Mouse (Mus musculus) liver, embryonic 14.5 days (tissue): Measurements from ENCODE around the gene Syce2. TPM values are rescaled to one million over a fixed set of nuclear protein-coding genes. Genes with fewer than 3 reads are reported as not detected.
"Not testable (repeated sequence)": the region's sequence is repeated elsewhere in the genome, so short reads cannot be mapped to it uniquely, and the experiment has no call there.

Experiments
- ATAC-seq: fragments of 200-750 bp; cut with Nextera tagmentation; 2 replicates; pipeline ENCODE4 v1.8.0; 2017; ENCODE audit warnings: moderate number of reproducible peaks, mild to moderate bottlenecking, moderate library complexity; ENCODE audit not compliant: insufficient read depth
- DNase-seq, 3 experiments: peaks; one replicate each; pipeline ENCODE4 v3.0.0-alpha.2; 2012 to 2013; ENCODE audit warnings: low read depth in 3 of 3, low spot score in 3 of 3
- H3K27ac ChIP-seq: fragments of 300-500 bp; sonication (generic); 2 replicates; pipeline ENCODE4 v1.5.1; 2014; ENCODE audit warnings: moderate library complexity, mild to moderate bottlenecking, control low read depth, inconsistent platforms
- H3K27me3 ChIP-seq: fragments of 300-500 bp; sonication (generic); 2 replicates; pipeline ENCODE4 v1.6.1; 2014; ENCODE audit warnings: mild to moderate bottlenecking, low read length, moderate library complexity; ENCODE audit not compliant: control insufficient read depth, insufficient read depth
- H3K36me3 ChIP-seq: fragments of 300-500 bp; sonication (generic); replicated peaks from 2 replicates; pipeline ENCODE4 v1.6.1; 2014; ENCODE audit warnings: low read depth; ENCODE audit not compliant: control insufficient read depth, insufficient read depth
- H3K4me1 ChIP-seq, 2 experiments: fragments of 200-500 bp in 1 of 2; fragments of 300-500 bp in 1 of 2; sonication (generic) in 1 of 2; replicated peaks; 2 replicates each; pipeline ENCODE4 v1.6.1; 2012 to 2014; ENCODE audit warnings: antibody characterized with exemption in 1 of 2, inconsistent platforms in 1 of 2, low read length in 1 of 2; ENCODE audit not compliant: control insufficient read depth in 2 of 2, insufficient read depth in 2 of 2
- H3K4me2 ChIP-seq: fragments of 300-500 bp; sonication (generic); 2 replicates; pipeline ENCODE4 v1.6.1; 2014; ENCODE audit warnings: low read depth, mild to moderate bottlenecking, control low read depth, moderate library complexity
- H3K4me3 ChIP-seq, 2 experiments: fragments of 200-500 bp in 1 of 2; fragments of 300-500 bp in 1 of 2; sonication (generic) in 1 of 2; 2 replicates each; pipeline ENCODE4 v1.5.1; 2012 to 2014; ENCODE audit warnings: low read depth in 2 of 2, low read length in 2 of 2, mild to moderate bottlenecking in 2 of 2, control low read depth in 1 of 2, inconsistent platforms in 1 of 2, moderate library complexity in 1 of 2; ENCODE audit not compliant: insufficient read depth in 1 of 2
- H3K9ac ChIP-seq: fragments of 300-500 bp; sonication (generic); replicated peaks from 2 replicates; pipeline ENCODE4 v1.6.1; 2014; ENCODE audit warnings: mild to moderate bottlenecking, control low read depth, moderate library complexity
- H3K9me3 ChIP-seq: fragments of 300-500 bp; sonication (generic); 2 replicates; pipeline ENCODE4 v1.6.1; 2016; ENCODE audit warnings: low read length, mixed read lengths; ENCODE audit not compliant: control insufficient read depth
- CTCF ChIP-seq: IDR thresholded peaks from 2 replicates; pipeline ENCODE4 v1.5.1; 2016; ENCODE audit warnings: antibody characterized with exemption, low read depth, control low read depth
- EP300 ChIP-seq: IDR thresholded peaks from 2 replicates; pipeline ENCODE4 v1.6.1; 2016; ENCODE audit warnings: antibody characterized with exemption, low read depth
- WGBS: fragments of 180-500 bp; shearing (Covaris S2); extraction: QIAGEN DNeasy Blood & Tissue Kit; methylation state at CpG from one replicate; pipeline ENCODE4 v1.1.7; 2014; ENCODE audit not compliant: insufficient replicate concordance; 5-methylcytosine and 5-hydroxymethylcytosine counted together
- polyA plus RNA-seq, 2 experiments: library from polyadenylated mRNA; depleted of rRNA in 1 of 2; stranded (reverse) in 1 of 2; unstranded in 1 of 2; fragments of >200 nt; fragmentation: Nextera tagmentation in 1 of 2; extraction: Ambion mirVana in 1 of 2; gene quantifications; 2 replicates each; pipeline versions ENCODE4 v1.2.1 to v1.2.3; 2012 to 2014

Gene Syce2
- polyA plus RNA-seq (2012; rRNA removed) (16.7 and 26.4 TPM in 2 replicates), polyA plus RNA-seq (2014; fragmentation: Nextera tagmentation; extraction: Ambion mirVana) (78.2 and 80.2 TPM in 2 replicates)

GRCm38 (mm10) chr8:84871376-84872308 lies at the start of gene Syce2:
TSS of gene Syce2 (plus strand) at chr8:84872111.
- WGBS, result 7% methylated on average over 45 of the region's 46 CpGs
- H3K9ac ChIP-seq, result peak within 1 kb of the TSS; percentile 78
- H3K9me3 ChIP-seq, result no peaks in the 10 kb centered on the region
- ATAC-seq (peak; percentile 77), DNase-seq (peak; percentile 67 to 68 (median 68))
- peaks cover 24% of the 10 kb centered on the region for H3K36me3 ChIP-seq
- peak within 1 kb of the TSS; percentile 100 for H3K4me2 ChIP-seq
- peak within 1 kb of the TSS; percentile 55 to 69 for H3K4me3 ChIP-seq
- TF ChIP-seq CTCF (peak; percentile 73), EP300 (no peak)
- H3K27me3 ChIP-seq, result no peaks in the 10 kb centered on the region
- peak within 1 kb of the TSS; percentile 81 for H3K27ac ChIP-seq
- H3K4me1 ChIP-seq, result peaks cover 17 to 25% of the 10 kb centered on the region in 2 experiments

DNA sequence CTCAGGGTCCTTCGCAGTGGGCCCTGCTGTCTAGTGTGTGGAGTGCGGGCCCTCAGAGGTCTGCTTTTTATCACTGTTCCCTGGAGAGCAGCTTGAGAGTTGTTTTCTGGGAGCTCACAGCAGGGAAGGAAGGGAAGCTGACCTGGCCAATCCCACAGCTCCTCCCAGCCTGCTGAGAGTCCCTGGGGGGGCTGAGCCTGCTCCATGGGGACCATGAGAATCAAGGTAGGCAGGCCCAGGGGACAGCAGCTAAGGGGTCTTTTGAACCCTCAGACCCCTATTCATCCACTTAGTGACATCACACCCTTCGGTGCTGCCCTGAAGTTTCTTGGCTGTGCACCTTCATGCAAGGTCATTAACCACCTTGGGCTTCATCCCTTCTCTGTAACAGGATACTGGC lies 49.2 kb upstream of the Syce2 start, which contains the start of gene Dand5:
Gene Dand5, minus strand, starts transcription at position 101 of the 400 bp plus-strand sequence.
- TF ChIP-seq CTCF, result no peak
- no peak for TF ChIP-seq EP300
- H3K27ac ChIP-seq, result no peak within 1 kb of the TSS
- WGBS, result 63% methylated on average over 3 of the region's 3 CpGs
- H3K27me3 ChIP-seq, result no peaks in the 10 kb centered on the region
- H3K9ac ChIP-seq, result no peak within 1 kb of the TSS
- no peaks in the 10 kb centered on the region for H3K36me3 ChIP-seq
- no peak within 1 kb of the TSS for H3K4me2 ChIP-seq
- ATAC-seq, result no peak
- peaks cover 13 to 18% of the 10 kb centered on the region in 2 experiments for H3K4me1 ChIP-seq
- H3K4me3 ChIP-seq, result no peak within 1 kb of the TSS
- H3K9me3 ChIP-seq, result no peaks in the 10 kb centered on the region
- DNase-seq, result no peak

DNA sequence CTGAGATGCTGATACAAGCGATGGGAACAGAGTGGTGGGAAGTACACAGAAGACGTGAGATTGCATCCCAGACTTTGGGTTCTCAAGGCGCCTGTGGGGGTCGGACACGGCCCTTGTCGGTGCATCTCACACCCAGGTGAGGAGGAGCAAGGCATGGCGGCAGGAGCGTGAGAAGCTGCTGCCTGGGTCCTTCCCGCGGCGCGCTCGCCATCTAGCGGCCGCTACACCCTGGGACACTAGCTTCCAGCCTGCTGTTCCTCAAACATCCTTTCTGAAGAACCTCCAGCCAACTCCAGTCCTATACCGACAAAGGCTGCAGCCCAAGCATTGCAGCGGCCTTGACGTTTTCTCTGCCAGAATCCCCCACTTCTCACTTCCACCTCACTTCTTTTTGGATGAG lies 48.3 kb upstream of the Syce2 start:
- Histone ChIP-seq H3K27me3 (no peaks in the 10 kb centered on the region), H3K4me1 (peaks cover 13 to 18% of the 10 kb centered on the region in 2 experiments), H3K4me3 (no peak overlapping the region), H3K36me3 (no peaks in the 10 kb centered on the region), H3K9me3 (no peaks in the 10 kb centered on the region), H3K27ac (no peak overlapping the region), H3K4me2 (no peak overlapping the region), H3K9ac (no peak overlapping the region)
- WGBS, result under 1% methylated on average over 18 of the region's 18 CpGs
- peak; percentile 53 for ATAC-seq
- DNase-seq, result no peak
- TF ChIP-seq EP300, result no peak
- peak; percentile 97 for TF ChIP-seq CTCF

- no peaks in the 10 kb centered on the region for H3K9me3 ChIP-seq
- DNase-seq (no peak), ATAC-seq (peak; percentile 45; the same call in 1 of the 2 replicates)
- H3K9ac ChIP-seq, result no peak overlapping the region; the same call in 1 of the 2 replicates
- no peaks in the 10 kb centered on the region for H3K27me3 ChIP-seq
- 21% methylated on average over 4 of the region's 4 CpGs for WGBS
- H3K4me3 ChIP-seq, result no peak overlapping the region
- peak overlapping the region; percentile 26 for H3K4me2 ChIP-seq
- H3K27ac ChIP-seq, result peak overlapping the region; percentile 60
- no peak for TF ChIP-seq EP300
- no peak for TF ChIP-seq CTCF
- no peaks in the 10 kb centered on the region for H3K36me3 ChIP-seq
- H3K4me1 ChIP-seq, result peaks cover 19 to 20% of the 10 kb centered on the region in 2 experiments
Measured at GRCm38 (mm10) chr8:84825636-84826035, 46.3 kb upstream of the Syce2 start.

DNA sequence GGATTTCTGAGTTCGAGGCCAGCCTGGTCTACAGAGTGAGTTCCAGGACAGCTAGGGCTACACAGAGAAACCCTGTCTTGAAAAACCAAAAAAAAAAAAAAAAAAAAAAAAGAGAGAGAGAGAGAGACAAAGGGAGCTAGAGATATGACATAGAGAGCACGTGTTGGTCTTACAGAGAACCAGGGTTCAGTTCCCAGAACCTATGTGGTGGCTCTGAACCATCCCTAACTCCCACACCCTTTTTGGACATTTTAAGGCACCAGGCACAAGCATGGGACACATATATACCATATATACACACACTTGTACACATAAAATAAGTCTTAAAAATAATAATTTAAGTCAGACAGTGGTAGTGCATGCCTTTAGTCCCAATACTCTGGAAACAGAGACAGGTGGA lies 45.4 kb upstream of the Syce2 start:
- H3K9me3 ChIP-seq, H3K4me3 ChIP-seq, H3K36me3 ChIP-seq, H3K27me3 ChIP-seq, H3K9ac ChIP-seq, DNase-seq, H3K4me2 ChIP-seq: not testable (repeated sequence)
- Histone ChIP-seq H3K4me1 (peaks cover 22 to 26% of the 10 kb centered on the region in 2 experiments), H3K27ac (peak overlapping the region; percentile 42)
- WGBS, result 58% methylated on average over 2 of the region's 2 CpGs
- ATAC-seq, result peak; percentile 27; the same call in 1 of the 2 replicates
